Mouse (Mus musculus) MEL (cell line): ENCODE data around the gene Mybpc3.

Experiments used
- CTCF ChIP-seq, 3 experiments: IDR thresholded peaks in 2 of 3; conservative IDR thresholded peaks in 1 of 3; 2 replicates each; pipeline ENCODE4 v1.5.1; 2011 to 2012; ENCODE audit warnings: low read length in 3 of 3, low read depth in 2 of 3, mild to moderate bottlenecking in 2 of 3, improper control_type of control experiment in 1 of 3, inconsistent platforms in 1 of 3, mixed read lengths in 1 of 3, moderate library complexity in 1 of 3; ENCODE audit not compliant: control insufficient read depth in 1 of 3, insufficient read depth in 1 of 3, poor library complexity in 1 of 3, severe bottlenecking in 1 of 3
- MAFK ChIP-seq: IDR thresholded peaks from 2 replicates; pipeline ENCODE4 v1.6.1; 2011; ENCODE audit warnings: low read depth, mild to moderate bottlenecking, low read length, improper control_type of control experiment, borderline replicate concordance
- MAX ChIP-seq: IDR thresholded peaks from 2 replicates; pipeline ENCODE4 v1.6.1; 2011; ENCODE audit warnings: low read length, improper control_type of control experiment
- MEF2A ChIP-seq: IDR thresholded peaks from 2 replicates; pipeline ENCODE4 v1.6.1; 2014; ENCODE audit warnings: low read depth, mild to moderate bottlenecking, inconsistent platforms, low read length, improper control_type of control experiment; ENCODE audit not compliant: poor library complexity, insufficient replicate concordance, severe bottlenecking; ENCODE audit errors: extremely low read depth
- MYC ChIP-seq: IDR thresholded peaks from 2 replicates; pipeline ENCODE4 v1.6.1; 2011; ENCODE audit warnings: low read depth, mild to moderate bottlenecking, low read length, improper control_type of control experiment, moderate library complexity
- NRF1 ChIP-seq: IDR thresholded peaks from 2 replicates; pipeline ENCODE4 v1.6.1; 2014; ENCODE audit warnings: low read depth, mild to moderate bottlenecking, inconsistent platforms, low read length, improper control_type of control experiment, moderate library complexity; ENCODE audit not compliant: poor library complexity, insufficient read depth, severe bottlenecking
- POLR2A ChIP-seq, 2 experiments: IDR thresholded peaks; 2 replicates each; pipeline ENCODE4 v1.6.1; 2011 to 2012; ENCODE audit warnings: low read length in 2 of 2, mild to moderate bottlenecking in 2 of 2, control low read depth in 1 of 2, improper control_type of control experiment in 1 of 2, low read depth in 1 of 2, moderate library complexity in 1 of 2; ENCODE audit not compliant: control insufficient read depth in 1 of 2, insufficient read depth in 1 of 2, poor library complexity in 1 of 2
- SMC3 ChIP-seq: IDR thresholded peaks from 2 replicates; pipeline ENCODE4 v1.6.1; 2011; ENCODE audit warnings: low read depth, low read length, improper control_type of control experiment

DNA sequence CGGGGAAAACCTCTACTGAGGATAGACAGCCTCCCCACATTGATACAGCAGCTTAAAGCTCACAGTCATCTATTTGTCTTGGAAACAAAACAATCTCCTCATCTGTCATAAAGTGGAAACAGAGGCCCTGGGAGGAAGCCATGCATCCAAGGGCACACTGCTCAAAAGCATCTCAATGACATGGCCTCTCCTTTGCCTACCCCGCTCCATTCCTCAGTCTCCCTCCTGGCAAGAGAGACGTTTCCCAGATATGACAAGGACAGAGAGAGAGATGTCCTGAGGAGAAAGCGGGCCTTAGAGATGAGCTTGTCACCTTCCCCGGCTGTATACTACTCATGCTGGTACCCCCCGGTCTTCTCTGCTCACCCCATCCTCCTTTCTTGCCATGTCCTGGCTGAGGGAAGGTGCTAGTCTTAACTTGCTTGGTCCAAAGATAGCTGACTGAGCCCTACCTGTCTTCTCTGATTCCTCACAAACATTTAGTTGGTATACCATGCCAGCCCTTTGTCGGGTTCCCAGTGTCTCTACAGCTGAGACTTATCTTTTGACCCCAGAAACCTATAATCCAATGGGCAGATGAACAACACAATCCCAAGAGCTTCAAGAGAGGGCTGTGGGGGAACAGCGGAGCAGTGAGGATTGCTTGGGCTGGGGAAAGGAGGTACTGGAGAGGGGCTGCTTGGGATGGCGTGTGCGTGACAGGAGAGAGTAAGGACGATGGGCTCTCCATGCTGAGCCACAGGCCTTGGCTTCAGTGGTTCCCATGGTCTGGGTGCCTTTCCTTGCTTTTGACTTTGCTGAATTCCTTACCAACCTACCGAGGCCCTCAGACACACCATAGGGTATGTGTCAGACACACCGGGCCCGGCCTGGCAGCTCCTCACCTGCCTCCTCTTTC is 32.2 kb upstream of the Mybpc3 start:
- TF ChIP-seq MEF2A (no peak), POLR2A (IDR thresholded peaks at IDR 0.05; ENCODE audit: control insufficient read depth in 1 of 2, insufficient read depth in 1 of 2, low read depth in 1 of 2, low read length in 2 of 2, poor library complexity in 1 of 2) (no peak), CTCF (IDR thresholded peaks at IDR 0.05 in 2 of 3, conservative IDR thresholded peaks at IDR 0.05 in 1 of 3; ENCODE audit: control insufficient read depth in 1 of 3, insufficient read depth in 1 of 3, low read depth in 2 of 3, low read length in 3 of 3, poor library complexity in 1 of 3, severe bottlenecking in 1 of 3) (no peak), NRF1 (no peak), SMC3 (no peak; the same call in 1 of the 2 replicates), MAFK (peak; percentile 16; the same call in 1 of the 2 replicates), MAX (no peak), MYC (no peak)
